Mouse (Mus musculus) kidney, postnatal 0 days (tissue): ENCODE data around the gene Hacd2. TPM values are rescaled to one million over a fixed set of nuclear protein-coding genes. Genes with fewer than 3 reads are reported as not detected.
A peak's percentile ranks its signal among the peaks of the same experiment; 100 is the strongest.

Experiments used
- ATAC-seq: fragments of 200-750 bp; cut with Nextera tagmentation; replicated peaks from 2 replicates; pipeline ENCODE4 v1.8.0; 2017; ENCODE audit warnings: low read depth, moderate number of reproducible peaks, moderate TSS enrichment, moderate library complexity; ENCODE audit not compliant: low FRiP score
- DNase-seq: peaks from one replicate; pipeline ENCODE4 v3.0.0-alpha.2; 2016; ENCODE audit warnings: low spot score
- H3K27ac ChIP-seq: fragments of 300-500 bp; sonication (generic); 2 replicates; pipeline ENCODE4 v1.5.1; 2014; ENCODE audit warnings: mild to moderate bottlenecking
- H3K27me3 ChIP-seq: fragments of 300-500 bp; sonication (generic); 2 replicates; pipeline ENCODE4 v1.6.1; 2014; ENCODE audit warnings: low read length, mixed read lengths; ENCODE audit not compliant: insufficient read depth
- H3K36me3 ChIP-seq: fragments of 300-500 bp; sonication (generic); 2 replicates; pipeline ENCODE4 v1.6.1; 2014; ENCODE audit warnings: low read length, mixed read lengths; ENCODE audit not compliant: insufficient read depth
- H3K4me1 ChIP-seq: fragments of 300-500 bp; sonication (generic); replicated peaks from 2 replicates; pipeline ENCODE4 v1.6.1; 2014; ENCODE audit warnings: antibody characterized with exemption, low read length, mixed read lengths; ENCODE audit not compliant: insufficient read depth
- H3K4me2 ChIP-seq: fragments of 300-500 bp; sonication (generic); 2 replicates; pipeline ENCODE4 v1.6.1; 2014; ENCODE audit warnings: mild to moderate bottlenecking, low read length, moderate library complexity, mixed read lengths
- H3K4me3 ChIP-seq: fragments of 300-500 bp; sonication (generic); replicated peaks from 2 replicates; pipeline ENCODE4 v1.5.1; 2014; ENCODE audit warnings: low read depth, low read length
- H3K9ac ChIP-seq: fragments of 300-500 bp; sonication (generic); 2 replicates; pipeline ENCODE4 v1.6.1; 2014; ENCODE audit warnings: low read depth, low read length
- H3K9me3 ChIP-seq: fragments of 300-500 bp; sonication (generic); replicated peaks from 2 replicates; pipeline ENCODE4 v1.6.1; 2016; ENCODE audit warnings: low read length, inconsistent platforms, mixed read lengths
- CTCF ChIP-seq: IDR thresholded peaks from 2 replicates; pipeline ENCODE4 v1.5.1; 2016; ENCODE audit warnings: antibody characterized with exemption, low read depth, mild to moderate bottlenecking, moderate library complexity
- WGBS: fragments of 180-500 bp; shearing (Covaris S2); extraction: QIAGEN DNeasy Blood & Tissue Kit; methylation state at CpG from one replicate; pipeline ENCODE4 v1.1.7; 2014; 5-methylcytosine and 5-hydroxymethylcytosine counted together
- polyA plus RNA-seq: library from polyadenylated mRNA; unstranded; fragments of >200 nt; fragmentation: Nextera tagmentation; extraction: Ambion mirVana; gene quantifications from 2 replicates; pipeline ENCODE4 v1.2.1, GENCODE M21; 2015

Gene Hacd2
- 91.4 and 92.6 TPM in 2 replicates for polyA plus RNA-seq

- no peaks in the 10 kb centered on the region for H3K9me3 ChIP-seq
- no peak for TF ChIP-seq CTCF
- WGBS = under 1% methylated on average over 94 of the region's 97 CpGs
- peak within 1 kb of the TSS; percentile 88 for H3K27ac ChIP-seq
- no peaks in the 10 kb centered on the region for H3K27me3 ChIP-seq
- peak within 1 kb of the TSS; percentile 88 for H3K4me3 ChIP-seq
- peak within 1 kb of the TSS; percentile 74 for H3K4me2 ChIP-seq
- H3K9ac ChIP-seq = peak within 1 kb of the TSS; percentile 84
- ATAC-seq = peak; percentile 99
- peak; percentile 97 for DNase-seq
- H3K36me3 ChIP-seq = no peaks in the 10 kb centered on the region
- no peaks in the 10 kb centered on the region for H3K4me1 ChIP-seq
Measured at GRCm38 (mm10) chr16:35022242-35023137, at the start of gene Hacd2. TSS of gene Hacd2 (plus strand) at chr16:35022428.

GRCm38 (mm10) chr16:34972471-34972870 lies 49.8 kb upstream of the Hacd2 start:
- no peak for TF ChIP-seq CTCF
- H3K27me3 ChIP-seq = no peaks in the 10 kb centered on the region
- H3K9ac ChIP-seq = no peak overlapping the region
- H3K27ac ChIP-seq = no peak overlapping the region
- H3K36me3 ChIP-seq = peaks cover 19% of the 10 kb centered on the region; the same call in 1 of the 2 replicates
- 67% methylated on average over 12 of the region's 12 CpGs for WGBS
- no peak overlapping the region for H3K4me3 ChIP-seq
- H3K4me2 ChIP-seq = no peak overlapping the region
- no peaks in the 10 kb centered on the region for H3K9me3 ChIP-seq
- H3K4me1 ChIP-seq = no peaks in the 10 kb centered on the region
- ATAC-seq = no peak
- DNase-seq = no peak

GRCm38 (mm10) chr16:34975544-34975943 lies 46.7 kb upstream of the Hacd2 start:
- peak; percentile 69 for DNase-seq
- Histone ChIP-seq H3K27me3 (no peaks in the 10 kb centered on the region), H3K4me2 (no peak overlapping the region), H3K4me1 (no peaks in the 10 kb centered on the region), H3K9ac (no peak overlapping the region), H3K4me3 (no peak overlapping the region), H3K27ac (no peak overlapping the region), H3K9me3 (no peaks in the 10 kb centered on the region), H3K36me3 (peaks cover 19% of the 10 kb centered on the region; the same call in 1 of the 2 replicates)
- 49% methylated on average over 2 of the region's 2 CpGs for WGBS
- ATAC-seq = no peak
- peak; percentile 74 for TF ChIP-seq CTCF

GRCm38 (mm10) chr16:34976630-34977029 lies 45.6 kb upstream of the Hacd2 start:
- peak; percentile 60 for TF ChIP-seq CTCF
- Histone ChIP-seq H3K9ac (no peak overlapping the region), H3K27me3 (no peaks in the 10 kb centered on the region), H3K4me3 (no peak overlapping the region), H3K27ac (no peak overlapping the region), H3K36me3 (peaks cover 22% of the 10 kb centered on the region; the same call in 1 of the 2 replicates), H3K4me1 (no peaks in the 10 kb centered on the region), H3K4me2 (no peak overlapping the region), H3K9me3 (no peaks in the 10 kb centered on the region)
- WGBS = 84% methylated on average over 13 of the region's 13 CpGs
- ATAC-seq = no peak
- no peak for DNase-seq

- Histone ChIP-seq H3K4me2 (no peak overlapping the region), H3K9ac (no peak overlapping the region), H3K4me1 (no peaks in the 10 kb centered on the region), H3K4me3 (no peak overlapping the region), H3K27ac (no peak overlapping the region), H3K36me3 (peaks cover 27% of the 10 kb centered on the region; the same call in 1 of the 2 replicates), H3K9me3 (no peaks in the 10 kb centered on the region), H3K27me3 (no peaks in the 10 kb centered on the region)
- no peak for TF ChIP-seq CTCF
- ATAC-seq (no peak), DNase-seq (no peak)
- 91% methylated on average over 7 of the region's 7 CpGs for WGBS
Measured at GRCm38 (mm10) chr16:34978018-34978417, 44.2 kb upstream of the Hacd2 start.

- Histone ChIP-seq H3K36me3 (peaks cover 29% of the 10 kb centered on the region; the same call in 1 of the 2 replicates), H3K4me1 (no peaks in the 10 kb centered on the region), H3K27ac (no peak overlapping the region), H3K9ac (no peak overlapping the region), H3K4me3 (no peak overlapping the region), H3K9me3 (no peaks in the 10 kb centered on the region), H3K4me2 (no peak overlapping the region), H3K27me3 (no peaks in the 10 kb centered on the region)
- DNase-seq = no peak
- no peak for TF ChIP-seq CTCF
- no peak for ATAC-seq
- 83% methylated on average over 7 of the region's 7 CpGs for WGBS
Measured at GRCm38 (mm10) chr16:34981009-34981408, 41.2 kb upstream of the Hacd2 start.
